Mouse (Mus musculus): ENCODE results near the gene Rassf6. TPM values are rescaled to one million over a fixed set of nuclear protein-coding genes. Genes with fewer than 3 reads are reported as not detected.

The Rassf6 gene
- total and polyA plus RNA-seq, 3 experiments: 15.1 to 24.5 (median 18.3) TPM

DNA sequence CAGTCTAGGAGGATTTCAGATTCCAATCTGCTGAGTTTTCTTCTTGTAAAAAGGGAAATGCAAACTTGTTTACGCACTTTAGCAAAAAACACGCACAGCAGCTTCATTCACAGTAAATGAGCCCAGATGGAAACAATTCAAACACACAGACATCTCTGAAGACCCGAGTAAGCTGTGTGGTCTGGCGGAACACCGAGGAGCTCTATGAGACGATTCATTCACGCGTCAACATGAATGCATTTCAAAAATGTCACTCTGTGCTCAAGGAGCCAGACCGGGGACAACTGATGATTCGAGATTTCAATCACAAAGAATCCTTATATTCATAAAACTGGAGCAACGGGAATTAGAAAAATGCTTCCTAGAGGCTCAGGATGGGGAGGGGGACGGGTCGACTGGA is 15.4 kb upstream of the Rassf6 start:
- Histone ChIP-seq H3K4me1 (ENCODE audit: control insufficient read depth in 1 of 2, insufficient read depth in 2 of 2) (peaks cover 3 to 11% of the 10 kb centered on the region in 2 experiments; a peak in 2 of 4 replicates), H3K9me3 (replicated peaks; ENCODE audit: low read length) (no peaks in the 10 kb centered on the region), H3K4me2 (ENCODE audit: insufficient read depth, low read depth, poor library complexity, severe bottlenecking) (no peak overlapping the region), H3K27me3 (replicated peaks) (no peaks in the 10 kb centered on the region), H3K36me3 (replicated peaks in 1 of 2; ENCODE audit: control insufficient read depth in 1 of 2, insufficient read depth in 1 of 2, low read length in 1 of 2) (no peaks in the 10 kb centered on the region), H3K79me2 (replicated peaks; ENCODE audit: control insufficient read depth, extremely low read depth, insufficient read depth, poor library complexity, severe bottlenecking) (no peaks in the 10 kb centered on the region), H3K27ac (ENCODE audit: insufficient read depth, low read depth) (no peak overlapping the region), H3K9ac (ENCODE audit: insufficient read depth, low read depth) (no peak overlapping the region), H3K4me3 (replicated peaks in 1 of 3; ENCODE audit: low read depth in 2 of 3, low read length in 2 of 3, poor library complexity in 1 of 3) (no peak overlapping the region)
- TF ChIP-seq EP300 (IDR thresholded peaks at IDR 0.05; ENCODE audit: low read length) (no peak), RCOR1 (conservative IDR thresholded peaks at IDR 0.05; ENCODE audit: low read depth, low read length) (no peak)
- DNase-seq (ENCODE audit: extremely low read depth): no peak
- in situ Hi-C loops (cut with MboI; ENCODE audit: low pct_ligation_motif_present, low pct_unique_long_range_greater_than_20kb, low sequenced_read_pairs): loop anchor here (10.0 kb wide), 1 partner anchor 249 kb away; the partner anchor contains the start of gene Cxcl2
- dilution Hi-C loops (cut with MboI; ENCODE audit: extremely low pct_ligation_motif_present, extremely low pct_unique_long_range_greater_than_20kb, low sequenced_read_pairs): no loop called here

DNA sequence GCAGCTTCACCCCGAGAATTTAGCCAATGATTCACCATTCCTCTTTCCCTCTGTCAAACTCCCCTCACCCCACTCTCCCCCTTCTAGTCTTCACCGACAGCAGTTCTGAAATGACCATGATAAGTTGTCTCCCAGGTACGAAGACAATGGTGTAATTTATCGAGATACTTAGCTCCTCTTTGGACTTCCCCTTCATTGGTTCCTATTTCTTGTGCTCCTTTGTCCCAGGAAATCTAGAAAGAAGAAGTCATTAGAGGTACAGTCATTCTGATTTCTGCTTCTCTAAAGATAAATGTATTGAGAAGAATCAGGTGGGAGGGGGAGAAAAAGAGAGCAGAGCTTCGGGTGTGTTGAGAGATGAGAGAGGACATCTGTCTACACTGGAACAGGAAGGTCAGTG is 14.3 kb upstream of the Rassf6 start:
- no peak overlapping the region for H3K27ac ChIP-seq (ENCODE audit: insufficient read depth, low read depth)
- no peaks in the 10 kb centered on the region for H3K27me3 ChIP-seq (replicated peaks)
- dilution Hi-C loops (cut with MboI; ENCODE audit: extremely low pct_ligation_motif_present, extremely low pct_unique_long_range_greater_than_20kb, low sequenced_read_pairs) (no loop called here), in situ Hi-C loops (cut with MboI; ENCODE audit: low pct_ligation_motif_present, low pct_unique_long_range_greater_than_20kb, low sequenced_read_pairs) (loop anchor here (5.0 to 10.0 kb wide), 2 partner anchors 152 to 250 kb away; partner anchors contain the start of gene Cxcl2)
- TF ChIP-seq POLR2AphosphoS2 (IDR thresholded peaks at IDR 0.05; ENCODE audit: low read depth, low read length) (no peak), ETS1 (conservative IDR thresholded peaks at IDR 0.05; ENCODE audit: low read depth, low read length) (no peak), CHD2 (IDR thresholded peaks at IDR 0.05; ENCODE audit: low read length) (no peak), MYC (IDR thresholded peaks at IDR 0.05; ENCODE audit: low read depth, low read length) (no peak), MEF2A (IDR thresholded peaks at IDR 0.05; ENCODE audit: borderline replicate concordance, low read depth, low read length) (no peak), EP300 (IDR thresholded peaks at IDR 0.05; ENCODE audit: low read length) (no peak), MAX (IDR thresholded peaks at IDR 0.05; ENCODE audit: low read length) (no peak), ZMIZ1 (IDR thresholded peaks at IDR 0.05; ENCODE audit: low read depth, low read length) (no peak), SMC3 (IDR thresholded peaks at IDR 0.05; ENCODE audit: low read depth, low read length) (no peak), ELF1 (IDR thresholded peaks at IDR 0.05; ENCODE audit: low read depth, low read length) (no peak), USF2 (conservative IDR thresholded peaks at IDR 0.05; ENCODE audit: low read depth, low read length) (no peak), MXI1 (IDR thresholded peaks at IDR 0.05; ENCODE audit: low read depth, low read length) (no peak), MAFK (IDR thresholded peaks at IDR 0.05; ENCODE audit: insufficient replicate concordance, low read length) (no peak), ZKSCAN1 (IDR thresholded peaks at IDR 0.05; ENCODE audit: borderline replicate concordance, low read depth, low read length) (no peak), POLR2A (IDR thresholded peaks at IDR 0.05; ENCODE audit: low read depth, low read length) (no peak), GABPA (IDR thresholded peaks at IDR 0.05; ENCODE audit: insufficient replicate concordance, low read depth, low read length) (no peak), JUND (conservative IDR thresholded peaks at IDR 0.05; ENCODE audit: low read depth, low read length) (no peak), ZNF384 (IDR thresholded peaks at IDR 0.05; ENCODE audit: low read depth, low read length) (no peak), USF1 (IDR thresholded peaks at IDR 0.05; ENCODE audit: low read depth, low read length) (no peak), ZC3H11A (IDR thresholded peaks at IDR 0.05; ENCODE audit: low read depth, low read length) (no peak)
- peaks cover 3 to 11% of the 10 kb centered on the region in 2 experiments; a peak in 2 of 4 replicates for H3K4me1 ChIP-seq (ENCODE audit: control insufficient read depth in 1 of 2, insufficient read depth in 2 of 2)
- no peaks in the 10 kb centered on the region for H3K36me3 ChIP-seq (replicated peaks in 1 of 2; ENCODE audit: control insufficient read depth in 1 of 2, insufficient read depth in 1 of 2, low read length in 1 of 2)
- H3K9ac ChIP-seq (ENCODE audit: insufficient read depth, low read depth): no peak overlapping the region
- no peak overlapping the region for H3K4me2 ChIP-seq (ENCODE audit: insufficient read depth, low read depth, poor library complexity, severe bottlenecking)
- DNase-seq (ENCODE audit: extremely low read depth): no peak
- no peak overlapping the region for H3K4me3 ChIP-seq (replicated peaks in 1 of 3; ENCODE audit: low read depth in 2 of 3, low read length in 2 of 3, poor library complexity in 1 of 3)
- no peaks in the 10 kb centered on the region for H3K9me3 ChIP-seq (replicated peaks; ENCODE audit: low read length)
- H3K79me2 ChIP-seq (replicated peaks; ENCODE audit: control insufficient read depth, extremely low read depth, insufficient read depth, poor library complexity, severe bottlenecking): no peaks in the 10 kb centered on the region

All from CH12.LX (cell line).